Mouse (Mus musculus): ENCODE data around the gene Abcc10. TPM values are rescaled to one million over a fixed set of nuclear protein-coding genes. Genes with fewer than 3 reads are reported as not detected.
A peak's percentile ranks its signal among the peaks of the same experiment; 100 is the strongest.

The Abcc10 gene
- polyA plus RNA-seq, 1 experiment: 17.2 TPM

- Histone ChIP-seq H3K27ac (ENCODE audit: insufficient read depth, low read length) (no peak overlapping the region), H3K4me1 (ENCODE audit: control insufficient read depth, insufficient read depth, low read length) (no peaks in the 10 kb centered on the region), H3K27me3 (ENCODE audit: control insufficient read depth, insufficient read depth, low read length) (no peaks in the 10 kb centered on the region), H3K4me3 (replicated peaks; ENCODE audit: insufficient read depth, low read depth, low read length) (no peak overlapping the region)
- WGBS: 83% methylated on average over 6 of the region's 6 CpGs
- TF ChIP-seq CTCF (IDR thresholded peaks at IDR 0.05; ENCODE audit: borderline replicate concordance, insufficient read depth, low read depth, low read length) (no peak), POLR2A (IDR thresholded peaks at IDR 0.05; ENCODE audit: borderline replicate concordance, insufficient read depth, low read length) (no peak)
- no peak for DNase-seq
These were observed 53.1 kb downstream of the Abcc10 start for GRCm38 (mm10) chr17:46275034-46275433.

GRCm38 (mm10) chr17:46274465-46274864 lies 53.7 kb downstream of the Abcc10 start:
- Histone ChIP-seq H3K27me3 (ENCODE audit: control insufficient read depth, insufficient read depth, low read length) (no peaks in the 10 kb centered on the region), H3K27ac (ENCODE audit: insufficient read depth, low read length) (no peak overlapping the region), H3K4me3 (replicated peaks; ENCODE audit: insufficient read depth, low read depth, low read length) (no peak overlapping the region), H3K4me1 (ENCODE audit: control insufficient read depth, insufficient read depth, low read length) (no peaks in the 10 kb centered on the region)
- no peak for DNase-seq
- WGBS: 81% methylated on average over 6 of the region's 6 CpGs
- no peak for TF ChIP-seq POLR2A (IDR thresholded peaks at IDR 0.05; ENCODE audit: borderline replicate concordance, insufficient read depth, low read length)

- DNase-seq: no peak
- 39% methylated on average over 1 of the region's 1 CpGs for WGBS
- Histone ChIP-seq H3K4me1 (ENCODE audit: control insufficient read depth, insufficient read depth, low read length) (no peaks in the 10 kb centered on the region), H3K4me3 (replicated peaks; ENCODE audit: insufficient read depth, low read depth, low read length) (no peak overlapping the region), H3K27me3 (ENCODE audit: control insufficient read depth, insufficient read depth, low read length) (no peaks in the 10 kb centered on the region), H3K27ac (ENCODE audit: insufficient read depth, low read length) (no peak overlapping the region)
- TF ChIP-seq CTCF (IDR thresholded peaks at IDR 0.05; ENCODE audit: borderline replicate concordance, insufficient read depth, low read depth, low read length) (no peak), POLR2A (IDR thresholded peaks at IDR 0.05; ENCODE audit: borderline replicate concordance, insufficient read depth, low read length) (no peak)
These were observed 54.3 kb downstream of the Abcc10 start for GRCm38 (mm10) chr17:46273803-46274236.

DNA sequence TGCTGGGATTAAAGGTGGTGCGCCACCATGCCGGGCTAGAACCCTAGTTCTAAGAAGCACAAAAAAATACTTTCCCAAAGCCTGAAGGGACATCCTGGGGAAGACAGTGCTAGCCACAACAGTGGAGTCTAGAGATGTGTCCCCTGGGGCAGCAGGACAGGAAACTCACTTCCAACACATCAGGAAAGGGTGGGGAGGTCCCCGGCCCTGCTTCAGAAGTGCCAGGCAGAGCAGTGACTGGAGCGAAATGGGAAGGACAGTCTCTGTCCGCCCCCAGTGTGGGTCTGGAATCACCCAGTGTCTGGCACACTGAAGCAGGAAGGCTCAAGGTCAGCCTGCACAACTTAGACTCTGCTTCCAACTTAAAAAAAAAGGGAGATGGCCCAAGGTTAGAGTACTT lies 55.5 kb downstream of the Abcc10 start:
- WGBS: 88% methylated on average over 5 of the region's 5 CpGs
- no peak overlapping the region for H3K4me3 ChIP-seq (replicated peaks; ENCODE audit: insufficient read depth, low read depth, low read length)
- DNase-seq: no peak
- TF ChIP-seq POLR2A (IDR thresholded peaks at IDR 0.05; ENCODE audit: borderline replicate concordance, insufficient read depth, low read length): no peak
- TF ChIP-seq CTCF (IDR thresholded peaks at IDR 0.05; ENCODE audit: borderline replicate concordance, insufficient read depth, low read depth, low read length): no peak
- no peaks in the 10 kb centered on the region for H3K27me3 ChIP-seq (ENCODE audit: control insufficient read depth, insufficient read depth, low read length)
- H3K27ac ChIP-seq (ENCODE audit: insufficient read depth, low read length): no peak overlapping the region
- no peaks in the 10 kb centered on the region for H3K4me1 ChIP-seq (ENCODE audit: control insufficient read depth, insufficient read depth, low read length)

GRCm38 (mm10) chr17:46272058-46272457 lies 56.1 kb downstream of the Abcc10 start:
- H3K27me3 ChIP-seq (ENCODE audit: control insufficient read depth, insufficient read depth, low read length): no peaks in the 10 kb centered on the region
- H3K4me3 ChIP-seq (replicated peaks; ENCODE audit: insufficient read depth, low read depth, low read length): no peak overlapping the region
- peak in 1 of 2 experiments; percentile 20 for DNase-seq
- WGBS: 84% methylated on average over 2 of the region's 2 CpGs
- H3K4me1 ChIP-seq (ENCODE audit: control insufficient read depth, insufficient read depth, low read length): no peaks in the 10 kb centered on the region
- no peak overlapping the region for H3K27ac ChIP-seq (ENCODE audit: insufficient read depth, low read length)
- no peak for TF ChIP-seq POLR2A (IDR thresholded peaks at IDR 0.05; ENCODE audit: borderline replicate concordance, insufficient read depth, low read length)
- TF ChIP-seq CTCF (IDR thresholded peaks at IDR 0.05; ENCODE audit: borderline replicate concordance, insufficient read depth, low read depth, low read length): no peak

DNA sequence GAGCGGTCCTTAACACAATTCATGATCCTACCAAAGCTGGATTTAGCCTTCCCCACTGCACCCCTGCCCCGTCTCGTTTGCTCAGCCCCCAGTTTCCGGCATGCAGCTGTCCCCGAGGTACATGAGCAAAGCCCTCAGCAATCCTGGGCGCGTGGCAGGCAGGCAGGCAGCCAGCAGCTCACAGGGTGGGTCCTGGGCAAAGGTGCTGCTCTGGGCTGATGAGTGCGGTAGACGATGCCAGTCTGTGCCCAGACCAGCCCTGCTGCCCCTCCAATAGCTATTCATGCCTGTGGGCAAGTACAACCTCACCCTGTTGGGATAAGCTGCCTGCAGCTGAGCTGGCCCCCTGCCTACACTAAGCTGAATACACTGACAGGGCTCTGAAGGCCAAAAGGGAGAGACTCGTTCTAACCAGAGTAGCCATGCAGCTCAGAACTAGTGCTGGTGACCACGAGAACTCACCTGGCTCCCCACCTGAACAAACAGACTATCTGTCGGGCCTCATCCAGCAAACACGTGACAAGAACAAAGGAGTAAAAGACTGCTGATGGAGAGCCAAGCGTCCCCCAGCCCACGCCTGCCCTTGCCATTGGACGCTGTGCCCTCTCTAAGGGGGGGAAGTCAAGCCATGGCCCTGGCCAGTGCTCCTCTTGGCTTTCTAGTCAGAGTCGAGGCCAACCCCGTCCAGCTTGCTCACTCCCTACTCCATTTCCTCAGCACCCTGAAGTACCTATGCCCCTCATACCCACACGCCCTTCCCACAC lies 58.2 kb downstream of the Abcc10 start:
- Histone ChIP-seq H3K4me3 (replicated peaks; ENCODE audit: insufficient read depth, low read depth, low read length) (no peak overlapping the region), H3K4me1 (ENCODE audit: control insufficient read depth, insufficient read depth, low read length) (no peaks in the 10 kb centered on the region), H3K27ac (ENCODE audit: insufficient read depth, low read length) (no peak overlapping the region), H3K27me3 (ENCODE audit: control insufficient read depth, insufficient read depth, low read length) (no peaks in the 10 kb centered on the region)
- TF ChIP-seq CTCF (IDR thresholded peaks at IDR 0.05; ENCODE audit: borderline replicate concordance, insufficient read depth, low read depth, low read length): no peak
- no peak for TF ChIP-seq POLR2A (IDR thresholded peaks at IDR 0.05; ENCODE audit: borderline replicate concordance, insufficient read depth, low read length)
- 53% methylated on average over 19 of the region's 19 CpGs for WGBS
- DNase-seq: peak in 1 of 2 experiments; percentile 17

- no peaks in the 10 kb centered on the region for H3K27me3 ChIP-seq (ENCODE audit: control insufficient read depth, insufficient read depth, low read length)
- no peak overlapping the region for H3K27ac ChIP-seq (ENCODE audit: insufficient read depth, low read length)
- WGBS: 75% methylated on average over 10 of the region's 10 CpGs
- no peak overlapping the region for H3K4me3 ChIP-seq (replicated peaks; ENCODE audit: insufficient read depth, low read depth, low read length)
- TF ChIP-seq POLR2A (IDR thresholded peaks at IDR 0.05; ENCODE audit: borderline replicate concordance, insufficient read depth, low read length): no peak
- TF ChIP-seq CTCF (IDR thresholded peaks at IDR 0.05; ENCODE audit: borderline replicate concordance, insufficient read depth, low read depth, low read length): no peak
- no peaks in the 10 kb centered on the region for H3K4me1 ChIP-seq (ENCODE audit: control insufficient read depth, insufficient read depth, low read length)
- DNase-seq: no peak
These were observed 60.0 kb downstream of the Abcc10 start for GRCm38 (mm10) chr17:46268026-46268720.

DNA sequence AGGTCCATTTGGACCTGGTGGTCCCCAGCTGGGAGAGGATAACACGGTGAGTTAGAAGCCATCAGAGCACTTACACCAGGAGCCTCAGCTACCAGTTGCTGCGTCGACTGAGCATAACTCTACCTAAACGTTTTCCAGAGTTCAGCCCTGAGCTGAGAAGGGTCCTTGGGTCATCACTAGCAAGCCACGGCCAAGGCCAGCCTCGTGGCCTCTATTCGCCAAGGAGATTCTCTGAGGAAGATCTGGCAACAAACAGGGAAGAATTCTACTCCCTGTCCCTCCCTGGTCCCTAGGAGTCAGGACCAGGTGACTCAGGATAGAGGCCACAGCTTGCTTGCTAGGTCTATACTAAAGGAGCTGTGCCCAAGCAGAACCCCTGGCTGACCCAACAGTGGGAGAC lies 60.6 kb downstream of the Abcc10 start:
- no peak overlapping the region for H3K27ac ChIP-seq (ENCODE audit: insufficient read depth, low read length)
- TF ChIP-seq POLR2A (IDR thresholded peaks at IDR 0.05; ENCODE audit: borderline replicate concordance, insufficient read depth, low read length) (no peak), CTCF (IDR thresholded peaks at IDR 0.05; ENCODE audit: borderline replicate concordance, insufficient read depth, low read depth, low read length) (no peak)
- no peaks in the 10 kb centered on the region for H3K27me3 ChIP-seq (ENCODE audit: control insufficient read depth, insufficient read depth, low read length)
- no peaks in the 10 kb centered on the region for H3K4me1 ChIP-seq (ENCODE audit: control insufficient read depth, insufficient read depth, low read length)
- no peak overlapping the region for H3K4me3 ChIP-seq (replicated peaks; ENCODE audit: insufficient read depth, low read depth, low read length)
- DNase-seq: no peak
- WGBS: 84% methylated on average over 7 of the region's 7 CpGs

Data from cerebellum, adult 2 months (tissue).